Mouse (Mus musculus): ENCODE measurements around the gene Cbx5. TPM values are rescaled to one million over a fixed set of nuclear protein-coding genes. Genes with fewer than 3 reads are reported as not detected.

Gene Cbx5
- polyA plus RNA-seq, 1 experiment: 26.9 TPM

GRCm38 (mm10) chr15:103185462-103186198, 54.0 kb downstream of the Cbx5 start:
- DNase-seq: peak; percentile 68
- Histone ChIP-seq H3K36me3 (ENCODE audit: control insufficient read depth, insufficient read depth, low read length) (no peaks in the 10 kb centered on the region), H3K27me3 (replicated peaks; ENCODE audit: control insufficient read depth, insufficient read depth, low read length) (no peaks in the 10 kb centered on the region), H3K4me3 (ENCODE audit: insufficient read depth, low read depth, low read length) (no peak overlapping the region), H3K27ac (ENCODE audit: insufficient read depth, low read depth, low read length) (no peak overlapping the region), H3K4me1 (ENCODE audit: control insufficient read depth, insufficient read depth, low read length) (no peaks in the 10 kb centered on the region)
- TF ChIP-seq CTCF (conservative IDR thresholded peaks at IDR 0.05; ENCODE audit: insufficient read depth, insufficient read length, low read depth, low read length) (peak; percentile 82), POLR2A (IDR thresholded peaks at IDR 0.05; ENCODE audit: low read depth, low read length) (no peak)
- 41% methylated on average over 19 of the region's 19 CpGs for WGBS

GRCm38 (mm10) chr15:103183651-103184610, 55.7 kb downstream of the Cbx5 start:
- Histone ChIP-seq H3K27ac (ENCODE audit: insufficient read depth, low read depth, low read length) (no peak overlapping the region), H3K4me3 (ENCODE audit: insufficient read depth, low read depth, low read length) (no peak overlapping the region), H3K27me3 (replicated peaks; ENCODE audit: control insufficient read depth, insufficient read depth, low read length) (no peaks in the 10 kb centered on the region), H3K4me1 (ENCODE audit: control insufficient read depth, insufficient read depth, low read length) (no peaks in the 10 kb centered on the region), H3K36me3 (ENCODE audit: control insufficient read depth, insufficient read depth, low read length) (no peaks in the 10 kb centered on the region)
- 22% methylated on average over 25 of the region's 25 CpGs for WGBS
- DNase-seq: no peak
- TF ChIP-seq CTCF (conservative IDR thresholded peaks at IDR 0.05; ENCODE audit: insufficient read depth, insufficient read length, low read depth, low read length) (no peak), POLR2A (IDR thresholded peaks at IDR 0.05; ENCODE audit: low read depth, low read length) (no peak)

- peak; percentile 65 for DNase-seq
- no peak overlapping the region for H3K4me3 ChIP-seq (ENCODE audit: insufficient read depth, low read depth, low read length)
- H3K27ac ChIP-seq (ENCODE audit: insufficient read depth, low read depth, low read length): no peak overlapping the region
Observed at GRCm38 (mm10) chr15:103183135-103183534, 56.5 kb downstream of the Cbx5 start.

GRCm38 (mm10) chr15:103182166-103182790, 57.3 kb downstream of the Cbx5 start:
- WGBS: under 1% methylated on average over 48 of the region's 48 CpGs

More at GRCm38 (mm10) chr15:103183135-103183534, 56.5 kb downstream of the Cbx5 start:
- H3K27me3 ChIP-seq (replicated peaks; ENCODE audit: control insufficient read depth, insufficient read depth, low read length): no peaks in the 10 kb centered on the region
- WGBS: 1% methylated on average over 21 of the region's 21 CpGs
- no peaks in the 10 kb centered on the region for H3K36me3 ChIP-seq (ENCODE audit: control insufficient read depth, insufficient read depth, low read length)
- TF ChIP-seq POLR2A (IDR thresholded peaks at IDR 0.05; ENCODE audit: low read depth, low read length): no peak
- TF ChIP-seq CTCF (conservative IDR thresholded peaks at IDR 0.05; ENCODE audit: insufficient read depth, insufficient read length, low read depth, low read length): peak; percentile 55
- no peaks in the 10 kb centered on the region for H3K4me1 ChIP-seq (ENCODE audit: control insufficient read depth, insufficient read depth, low read length)

GRCm38 (mm10) chr15:103180406-103180805, 59.2 kb downstream of the Cbx5 start:
- TF ChIP-seq CTCF (conservative IDR thresholded peaks at IDR 0.05; ENCODE audit: insufficient read depth, insufficient read length, low read depth, low read length) (no peak), POLR2A (IDR thresholded peaks at IDR 0.05; ENCODE audit: low read depth, low read length) (no peak)
- Histone ChIP-seq H3K27ac (ENCODE audit: insufficient read depth, low read depth, low read length) (no peak overlapping the region), H3K27me3 (replicated peaks; ENCODE audit: control insufficient read depth, insufficient read depth, low read length) (no peaks in the 10 kb centered on the region), H3K36me3 (ENCODE audit: control insufficient read depth, insufficient read depth, low read length) (no peaks in the 10 kb centered on the region), H3K4me3 (ENCODE audit: insufficient read depth, low read depth, low read length) (no peak overlapping the region), H3K4me1 (ENCODE audit: control insufficient read depth, insufficient read depth, low read length) (no peaks in the 10 kb centered on the region)
- no peak for DNase-seq

More at GRCm38 (mm10) chr15:103182166-103182790, 57.3 kb downstream of the Cbx5 start:
- TF ChIP-seq POLR2A (IDR thresholded peaks at IDR 0.05; ENCODE audit: low read depth, low read length) (no peak), CTCF (conservative IDR thresholded peaks at IDR 0.05; ENCODE audit: insufficient read depth, insufficient read length, low read depth, low read length) (peak; percentile 92)
- H3K27ac ChIP-seq (ENCODE audit: insufficient read depth, low read depth, low read length): no peak overlapping the region
- H3K4me3 ChIP-seq (ENCODE audit: insufficient read depth, low read depth, low read length): peak overlapping the region; percentile 55
- peak; percentile 76 for DNase-seq
- no peaks in the 10 kb centered on the region for H3K27me3 ChIP-seq (replicated peaks; ENCODE audit: control insufficient read depth, insufficient read depth, low read length)
- no peaks in the 10 kb centered on the region for H3K36me3 ChIP-seq (ENCODE audit: control insufficient read depth, insufficient read depth, low read length)
- no peaks in the 10 kb centered on the region for H3K4me1 ChIP-seq (ENCODE audit: control insufficient read depth, insufficient read depth, low read length)

- TF ChIP-seq POLR2A (IDR thresholded peaks at IDR 0.05; ENCODE audit: low read depth, low read length) (no peak), CTCF (conservative IDR thresholded peaks at IDR 0.05; ENCODE audit: insufficient read depth, insufficient read length, low read depth, low read length) (no peak)
- H3K4me3 ChIP-seq (ENCODE audit: insufficient read depth, low read depth, low read length): no peak overlapping the region
- no peaks in the 10 kb centered on the region for H3K4me1 ChIP-seq (ENCODE audit: control insufficient read depth, insufficient read depth, low read length)
- no peaks in the 10 kb centered on the region for H3K36me3 ChIP-seq (ENCODE audit: control insufficient read depth, insufficient read depth, low read length)
- no peak for DNase-seq
- no peaks in the 10 kb centered on the region for H3K27me3 ChIP-seq (replicated peaks; ENCODE audit: control insufficient read depth, insufficient read depth, low read length)
- 86% methylated on average over 1 of the region's 1 CpGs for whole genome bisulfite sequencing
- H3K27ac ChIP-seq (ENCODE audit: insufficient read depth, low read depth, low read length): no peak overlapping the region
Observed at GRCm38 (mm10) chr15:103178767-103179166, 60.8 kb downstream of the Cbx5 start.
